Mouse (Mus musculus) heart, adult 2 months (tissue): ENCODE measurements at regions not wholly inside any gene's neighbourhood (a gene's known extent, or its start where the extent isn't known, plus 50 kb on each side); places are given as distances from the start of the nearest gene placed in this dataset.

ENCODE experiments used
- DNase-seq, 2 experiments: peaks; one replicate each; pipeline ENCODE4 v3.0.0; 2021
- H3K27ac ChIP-seq: fragments of 200-600 bp; 2 replicates; pipeline ENCODE4 v1.8.1; 2022
- H3K27me3 ChIP-seq: fragments of 200-500 bp; 2 replicates; pipeline ENCODE4 v1.6.1; 2012; ENCODE audit warnings: mild to moderate bottlenecking, low read length, inconsistent platforms, mixed read lengths; ENCODE audit not compliant: control insufficient read depth, insufficient read depth
- H3K36me3 ChIP-seq: fragments of 200-500 bp; 2 replicates; pipeline ENCODE4 v1.6.1; 2012; ENCODE audit warnings: low read length, inconsistent platforms; ENCODE audit not compliant: control insufficient read depth, insufficient read depth
- H3K4me1 ChIP-seq: fragments of 200-500 bp; 2 replicates; pipeline ENCODE4 v1.6.1; 2011; ENCODE audit warnings: low read length; ENCODE audit not compliant: control insufficient read depth, insufficient read depth
- H3K4me3 ChIP-seq: fragments of 200-600 bp; 2 replicates; pipeline ENCODE4 v1.8.1; 2022
- H3K79me2 ChIP-seq: fragments of 200-500 bp; replicated peaks from 2 replicates; pipeline ENCODE4 v1.6.1; 2012; ENCODE audit warnings: mild to moderate bottlenecking, inconsistent platforms, low read length, moderate library complexity, mixed read lengths; ENCODE audit not compliant: control insufficient read depth, insufficient read depth
- H3K9ac ChIP-seq: fragments of 200-500 bp; 2 replicates; pipeline ENCODE4 v1.6.1; 2012; ENCODE audit warnings: low read depth, mild to moderate bottlenecking, control low read depth, inconsistent platforms, low read length, mixed read lengths
- CTCF ChIP-seq: fragments of 200-600 bp; IDR thresholded peaks from 2 replicates; pipeline ENCODE4 v1.8.1; 2022; ENCODE audit warnings: antibody characterized with exemption, mild to moderate bottlenecking, moderate library complexity
- EP300 ChIP-seq: fragments of 200-500 bp; IDR thresholded peaks from 2 replicates; pipeline ENCODE4 v1.6.1; 2011; ENCODE audit warnings: low read depth, low read length, control low read depth; ENCODE audit not compliant: insufficient read depth
- POLR2A ChIP-seq: fragments of 200-500 bp; IDR thresholded peaks from 2 replicates; pipeline ENCODE4 v1.6.1; 2011; ENCODE audit warnings: mild to moderate bottlenecking, low read depth, low read length, control low read depth; ENCODE audit not compliant: insufficient read depth
- WGBS: fragments of 180-500 bp; shearing (Covaris S2); methylation state at CpG from one replicate; pipeline ENCODE4 v1.1.7; 2018; 5-methylcytosine and 5-hydroxymethylcytosine counted together
- intact Hi-C: fragments of 180-260 bp; cut with DNase I; formaldehyde crosslinking; loops from one replicate; pipeline ENCODE4 v1.15.1; 2025

- Histone ChIP-seq H3K36me3 (no peaks in the 10 kb centered on the region), H3K27me3 (no peaks in the 10 kb centered on the region), H3K27ac (no peak overlapping the region), H3K4me3 (no peak overlapping the region), H3K9ac (no peak overlapping the region), H3K79me2 (no peaks in the 10 kb centered on the region), H3K4me1 (no peaks in the 10 kb centered on the region)
- 61% methylated on average over 6 of the region's 6 CpGs for WGBS
- no peak for TF ChIP-seq EP300
- no peak for DNase-seq
- intact Hi-C loops = no loop called here
Observed at GRCm38 (mm10) chr16:7978466-7978865, 446.5 kb downstream of the Tmem114 start.

GRCm38 (mm10) chr16:7951616-7952015 lies 473.3 kb downstream of the Tmem114 start:
- H3K36me3 ChIP-seq = no peaks in the 10 kb centered on the region
- DNase-seq = no peak
- intact Hi-C loops = no loop called here
- no peaks in the 10 kb centered on the region for H3K79me2 ChIP-seq
- TF ChIP-seq POLR2A = no peak
- no peak for TF ChIP-seq EP300
- TF ChIP-seq CTCF = no peak
- H3K27ac ChIP-seq = no peak overlapping the region
- WGBS = 65% methylated on average over 2 of the region's 2 CpGs
- no peak overlapping the region for H3K4me3 ChIP-seq
- no peak overlapping the region for H3K9ac ChIP-seq
- no peaks in the 10 kb centered on the region for H3K27me3 ChIP-seq
- H3K4me1 ChIP-seq = no peaks in the 10 kb centered on the region

DNA sequence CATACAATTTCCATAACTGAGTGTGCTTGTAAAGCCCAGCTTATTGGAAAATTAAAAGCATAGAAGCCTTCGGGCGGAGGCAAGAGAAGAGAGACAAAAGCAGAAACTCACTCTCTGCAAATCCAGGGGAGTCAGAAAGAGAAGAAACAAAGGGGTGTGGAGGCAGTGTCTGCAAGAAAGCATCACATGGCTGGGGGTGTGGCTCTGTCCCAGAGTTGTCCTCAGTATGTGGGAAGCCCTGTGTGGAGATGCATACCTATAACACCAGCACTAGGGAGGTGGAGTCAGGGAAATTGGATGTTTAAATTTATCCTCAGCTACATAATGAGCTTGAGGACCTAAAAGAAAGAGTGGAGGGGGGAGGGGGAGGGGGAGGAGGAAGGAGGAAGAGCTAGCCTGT lies 482.6 kb downstream of the Tmem114 start:
- WGBS = 92% methylated on average over 2 of the region's 2 CpGs
- TF ChIP-seq EP300 (no peak), CTCF (no peak), POLR2A (no peak)

DNA sequence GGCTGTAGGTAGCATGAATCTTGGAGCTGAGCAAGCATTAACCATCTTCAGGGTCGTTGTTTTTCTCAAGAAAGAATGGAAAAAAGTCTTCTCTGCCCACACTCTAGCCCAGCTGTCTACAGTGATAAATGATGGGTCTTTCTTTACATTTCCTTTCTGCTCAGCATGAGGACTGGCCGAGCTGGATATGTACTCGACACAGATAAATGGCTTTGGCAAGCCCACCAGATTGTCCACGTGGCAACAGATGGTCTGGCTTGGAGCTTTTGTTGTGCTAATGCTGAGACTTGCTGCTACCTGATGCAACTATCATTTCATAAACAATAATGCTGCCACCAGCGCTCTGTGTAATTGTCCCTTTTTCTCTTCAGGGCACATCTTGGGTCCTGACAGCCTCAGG lies 487.8 kb downstream of the Tmem114 start:
- 28% methylated on average over 5 of the region's 5 CpGs for WGBS
- Histone ChIP-seq H3K4me3 (no peak overlapping the region), H3K27ac (no peak overlapping the region), H3K4me1 (no peaks in the 10 kb centered on the region), H3K9ac (no peak overlapping the region), H3K27me3 (peaks cover 1% of the 10 kb centered on the region), H3K79me2 (no peaks in the 10 kb centered on the region), H3K36me3 (no peaks in the 10 kb centered on the region)
- DNase-seq = no peak
- TF ChIP-seq POLR2A (no peak), CTCF (no peak), EP300 (no peak)
- intact Hi-C loops = no loop called here

More for the DNA sequence above, 482.6 kb downstream of the Tmem114 start:
- Histone ChIP-seq H3K4me3 (no peak overlapping the region), H3K9ac (no peak overlapping the region), H3K4me1 (no peaks in the 10 kb centered on the region), H3K27ac (no peak overlapping the region), H3K79me2 (no peaks in the 10 kb centered on the region), H3K27me3 (peaks cover 1% of the 10 kb centered on the region), H3K36me3 (no peaks in the 10 kb centered on the region)
- intact Hi-C loops = no loop called here
- no peak for DNase-seq

DNA sequence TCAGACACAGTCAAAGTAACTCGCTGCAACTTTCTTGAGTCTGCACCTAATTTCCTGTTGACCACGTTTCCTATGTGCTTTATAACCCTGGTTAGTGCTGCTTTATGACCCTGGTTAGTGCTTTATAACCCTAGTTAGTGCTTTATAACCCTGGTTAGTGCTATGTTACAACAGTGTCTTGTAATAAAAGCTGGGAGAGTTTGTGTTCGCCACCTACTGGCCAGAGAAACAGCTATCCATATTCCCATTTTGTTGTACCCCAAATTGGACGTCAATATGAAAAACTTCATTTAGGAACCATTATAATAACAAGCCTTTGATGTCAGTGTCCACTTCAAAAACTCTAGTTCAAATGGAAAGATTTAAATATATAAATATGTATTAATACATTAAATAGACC lies 492.6 kb downstream of the Tmem114 start:
- Histone ChIP-seq H3K79me2 (no peaks in the 10 kb centered on the region), H3K27ac (no peak overlapping the region), H3K36me3 (no peaks in the 10 kb centered on the region), H3K9ac (no peak overlapping the region), H3K4me1 (no peaks in the 10 kb centered on the region), H3K4me3 (no peak overlapping the region), H3K27me3 (no peaks in the 10 kb centered on the region)
- WGBS = 51% methylated on average over 4 of the region's 4 CpGs
- TF ChIP-seq CTCF (peak; percentile 55), EP300 (no peak)
- intact Hi-C loops = loop anchor here (2.0 kb wide), 1 partner anchor 1142 kb away; no protein-coding TSS in a partner anchor
- DNase-seq = no peak

DNA sequence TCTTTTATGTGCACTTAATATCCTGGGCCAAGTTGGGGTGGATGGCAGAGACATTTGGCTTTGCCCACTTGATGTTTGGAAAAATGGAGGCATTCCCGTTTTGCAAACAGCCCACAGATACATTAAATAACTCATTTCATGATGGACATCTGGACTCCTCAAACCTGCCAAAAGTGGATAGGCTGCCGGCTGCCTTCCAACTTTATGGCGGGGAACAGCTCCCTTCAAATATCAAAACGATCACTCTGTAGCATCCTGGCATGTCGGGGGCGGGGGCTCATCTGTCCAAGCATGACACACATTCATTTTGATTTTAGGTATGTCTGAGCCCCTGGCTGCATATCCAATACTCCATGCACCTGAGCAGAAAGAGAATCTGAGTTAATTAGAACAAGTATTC lies 493.3 kb downstream of the Tmem114 start:
- no peak overlapping the region for H3K9ac ChIP-seq
- 81% methylated on average over 6 of the region's 6 CpGs for WGBS

GRCm38 (mm10) chr16:7929112-7929511 lies 495.8 kb downstream of the Tmem114 start:
- no peak for TF ChIP-seq POLR2A
- TF ChIP-seq CTCF = no peak
- no peak for TF ChIP-seq EP300
- Histone ChIP-seq H3K36me3 (no peaks in the 10 kb centered on the region), H3K4me1 (no peaks in the 10 kb centered on the region), H3K27ac (no peak overlapping the region), H3K79me2 (no peaks in the 10 kb centered on the region), H3K4me3 (no peak overlapping the region), H3K9ac (no peak overlapping the region), H3K27me3 (no peaks in the 10 kb centered on the region)
- intact Hi-C loops = no loop called here
- WGBS = 74% methylated on average over 4 of the region's 4 CpGs
- no peak for DNase-seq

More for the DNA sequence above, 493.3 kb downstream of the Tmem114 start:
- no peaks in the 10 kb centered on the region for H3K4me1 ChIP-seq
- intact Hi-C loops = loop anchor here (2.0 kb wide), 1 partner anchor 1141 kb away; no protein-coding TSS in a partner anchor
- TF ChIP-seq POLR2A (no peak), EP300 (no peak), CTCF (no peak)
- no peaks in the 10 kb centered on the region for H3K27me3 ChIP-seq
- DNase-seq = no peak
- no peaks in the 10 kb centered on the region for H3K36me3 ChIP-seq
- no peak overlapping the region for H3K4me3 ChIP-seq
- H3K79me2 ChIP-seq = no peaks in the 10 kb centered on the region
- no peak overlapping the region for H3K27ac ChIP-seq
